Mouse (Mus musculus) lung, postnatal 0 days (tissue): ENCODE data around the gene Tnfrsf22. TPM values are rescaled to one million over a fixed set of nuclear protein-coding genes. Genes with fewer than 3 reads are reported as not detected.
"Not testable (repeated sequence)": the region's sequence is repeated elsewhere in the genome, so short reads cannot be mapped to it uniquely, and the experiment has no call there.

Experiments used
- ATAC-seq: fragments of 200-750 bp; cut with Nextera tagmentation; 2 replicates; pipeline ENCODE4 v1.8.0; 2017; ENCODE audit warnings: moderate library complexity
- DNase-seq: peaks from one replicate; pipeline ENCODE4 v3.0.0-alpha.2; 2016; ENCODE audit warnings: low spot score
- H3K27ac ChIP-seq: fragments of 300-500 bp; sonication (generic); 2 replicates; pipeline ENCODE4 v1.5.1; 2014; ENCODE audit warnings: antibody characterized with exemption, mild to moderate bottlenecking, low read length, mixed read lengths
- H3K27me3 ChIP-seq: fragments of 300-500 bp; sonication (generic); replicated peaks from 2 replicates; pipeline ENCODE4 v1.6.1; 2014; ENCODE audit warnings: low read length, mixed read lengths; ENCODE audit not compliant: insufficient read depth
- H3K36me3 ChIP-seq: fragments of 300-500 bp; sonication (generic); 2 replicates; pipeline ENCODE4 v1.6.1; 2014; ENCODE audit warnings: low read length, mixed read lengths; ENCODE audit not compliant: insufficient read depth
- H3K4me1 ChIP-seq: fragments of 300-500 bp; sonication (generic); 2 replicates; pipeline ENCODE4 v1.6.1; 2014; ENCODE audit warnings: antibody characterized with exemption, low read depth, low read length, mixed read lengths; ENCODE audit not compliant: insufficient read depth
- H3K4me2 ChIP-seq: fragments of 300-500 bp; sonication (generic); replicated peaks from 2 replicates; pipeline ENCODE4 v1.6.1; 2014; ENCODE audit warnings: low read depth, mild to moderate bottlenecking, low read length, moderate library complexity, mixed read lengths
- H3K4me3 ChIP-seq: fragments of 300-500 bp; sonication (generic); 2 replicates; pipeline ENCODE4 v1.5.1; 2014; ENCODE audit warnings: low read depth, low read length
- H3K9ac ChIP-seq: fragments of 300-500 bp; sonication (generic); replicated peaks from 2 replicates; pipeline ENCODE4 v1.6.1; 2014; ENCODE audit warnings: low read depth, mild to moderate bottlenecking
- H3K9me3 ChIP-seq: fragments of 300-500 bp; sonication (generic); 2 replicates; pipeline ENCODE4 v1.6.1; 2016; ENCODE audit warnings: low read length, mixed read lengths
- CTCF ChIP-seq: IDR thresholded peaks from 2 replicates; pipeline ENCODE4 v1.5.1; 2016; ENCODE audit warnings: antibody characterized with exemption, mild to moderate bottlenecking
- EP300 ChIP-seq: IDR thresholded peaks from 2 replicates; pipeline ENCODE4 v1.6.1; 2016; ENCODE audit warnings: antibody characterized with exemption, mild to moderate bottlenecking, control low read depth
- WGBS: fragments of 180-500 bp; shearing (Covaris S2); extraction: QIAGEN DNeasy Blood & Tissue Kit; methylation state at CpG from one replicate; pipeline ENCODE4 v1.1.7; 2014; 5-methylcytosine and 5-hydroxymethylcytosine counted together
- polyA plus RNA-seq: library from polyadenylated mRNA; unstranded; fragments of >200 nt; fragmentation: Nextera tagmentation; extraction: Ambion mirVana; gene quantifications from 2 replicates; pipeline ENCODE4 v1.2.1, GENCODE M21; 2015

The Tnfrsf22 gene
- polyA plus RNA-seq, 1 experiment from 2014 or later, result 4.6 TPM

GRCm38 (mm10) chr7:143689946-143690345 is 40.5 kb upstream of the Tnfrsf22 start:
- no peaks in the 10 kb centered on the region for H3K9me3 ChIP-seq
- H3K4me2 ChIP-seq, result no peak overlapping the region
- ATAC-seq (no peak), DNase-seq (no peak)
- TF ChIP-seq CTCF, result no peak
- TF ChIP-seq EP300, result no peak
- H3K4me1 ChIP-seq, result no peaks in the 10 kb centered on the region
- H3K4me3 ChIP-seq, result no peak overlapping the region
- H3K27ac ChIP-seq, result no peak overlapping the region
- peaks cover 57% of the 10 kb centered on the region for H3K36me3 ChIP-seq
- H3K27me3 ChIP-seq, result no peaks in the 10 kb centered on the region
- 49% methylated on average over 4 of the region's 4 CpGs for WGBS
- no peak overlapping the region for H3K9ac ChIP-seq

DNA sequence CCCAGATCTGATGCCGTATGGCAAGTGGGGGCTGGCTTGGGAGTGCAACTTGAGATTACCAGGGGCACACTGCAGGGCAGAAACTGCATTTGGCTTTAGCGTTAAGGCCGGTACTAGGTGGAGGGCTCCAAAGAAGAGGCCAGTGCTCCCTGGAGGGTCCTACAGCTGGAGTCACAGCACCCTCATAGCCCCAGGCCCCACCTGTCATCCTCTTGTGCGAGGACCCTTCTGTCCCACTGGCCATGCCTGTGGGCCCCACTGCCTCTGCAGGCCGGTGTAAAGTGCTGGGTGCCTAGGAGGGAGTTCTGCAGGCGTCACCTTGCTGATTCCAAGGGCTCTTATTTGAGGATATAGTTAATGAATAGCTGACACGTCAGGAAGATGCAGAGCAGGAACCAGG is 40.0 kb upstream of the Tnfrsf22 start:
- no peak overlapping the region for H3K4me3 ChIP-seq
- DNase-seq (no peak), ATAC-seq (no peak)
- 80% methylated on average over 7 of the region's 7 CpGs for WGBS
- H3K4me2 ChIP-seq, result no peak overlapping the region
- TF ChIP-seq CTCF, result no peak
- no peak for TF ChIP-seq EP300
- H3K27me3 ChIP-seq, result no peaks in the 10 kb centered on the region
- H3K4me1 ChIP-seq, result no peaks in the 10 kb centered on the region
- H3K9me3 ChIP-seq, result no peaks in the 10 kb centered on the region
- H3K27ac ChIP-seq, result no peak overlapping the region
- peaks cover 53% of the 10 kb centered on the region for H3K36me3 ChIP-seq
- H3K9ac ChIP-seq, result no peak overlapping the region

GRCm38 (mm10) chr7:143686676-143687075 is 37.2 kb upstream of the Tnfrsf22 start:
- not testable (repeated sequence) for H3K4me2 ChIP-seq, H3K9ac ChIP-seq, DNase-seq, H3K4me3 ChIP-seq, H3K27me3 ChIP-seq, H3K27ac ChIP-seq, ATAC-seq, H3K9me3 ChIP-seq, H3K4me1 ChIP-seq
- WGBS, result 72% methylated on average over 3 of the region's 3 CpGs
- H3K36me3 ChIP-seq, result peaks cover 29% of the 10 kb centered on the region; the same call in 1 of the 2 replicates

DNA sequence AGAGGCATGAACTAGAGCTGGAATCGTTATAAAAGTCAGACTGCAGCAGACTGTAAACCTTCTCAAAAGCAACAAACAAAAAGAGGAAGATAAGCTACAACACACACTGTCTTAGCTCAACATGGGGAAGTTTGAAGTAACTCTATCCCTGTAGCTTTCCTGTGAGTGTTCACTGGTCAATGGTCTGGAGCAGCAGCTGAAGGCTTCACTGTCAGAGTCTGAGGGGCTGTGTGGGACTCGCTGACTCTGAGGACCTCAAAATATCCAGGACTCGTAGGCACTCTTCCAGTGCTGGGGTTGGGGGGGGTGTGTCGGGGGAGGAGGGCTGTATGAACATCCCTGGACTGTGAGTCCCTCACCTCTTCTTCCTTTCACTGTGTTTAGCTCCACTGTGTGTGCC is 36.7 kb upstream of the Tnfrsf22 start:
- not testable (repeated sequence) for H3K27ac ChIP-seq, ATAC-seq, DNase-seq, H3K4me2 ChIP-seq, H3K9me3 ChIP-seq, H3K4me1 ChIP-seq, H3K27me3 ChIP-seq, H3K9ac ChIP-seq, H3K4me3 ChIP-seq
- 26% methylated on average over 3 of the region's 4 CpGs for WGBS
- peaks cover 24% of the 10 kb centered on the region; the same call in 1 of the 2 replicates for H3K36me3 ChIP-seq

- H3K9ac ChIP-seq, result 0 out of 2 replicates have a peak within 1 kb of the TSS, but pooled peaks have one; percentile 6
- peak; percentile 97 for ATAC-seq
- H3K27ac ChIP-seq, result no peak within 1 kb of the TSS
- H3K36me3 ChIP-seq, result peaks cover 21% of the 10 kb centered on the region; the same call in 1 of the 2 replicates
- DNase-seq, result peak; percentile 97
- no peaks in the 10 kb centered on the region for H3K9me3 ChIP-seq
- H3K4me2 ChIP-seq, result peak within 1 kb of the TSS; percentile 78
- peak within 1 kb of the TSS; percentile 39 for H3K4me3 ChIP-seq
- 4% methylated on average over 35 of the region's 35 CpGs for whole genome bisulfite sequencing
- H3K27me3 ChIP-seq, result no peaks in the 10 kb centered on the region
- H3K4me1 ChIP-seq, result no peaks in the 10 kb centered on the region
- no peak for TF ChIP-seq EP300
- no peak for TF ChIP-seq CTCF
Measured at GRCm38 (mm10) chr7:143685359-143686067, 36.1 kb upstream of the Tnfrsf22 start, which contains the start of gene Tnfrsf23. TSS of gene Tnfrsf23 (minus strand) at chr7:143685872.

DNA sequence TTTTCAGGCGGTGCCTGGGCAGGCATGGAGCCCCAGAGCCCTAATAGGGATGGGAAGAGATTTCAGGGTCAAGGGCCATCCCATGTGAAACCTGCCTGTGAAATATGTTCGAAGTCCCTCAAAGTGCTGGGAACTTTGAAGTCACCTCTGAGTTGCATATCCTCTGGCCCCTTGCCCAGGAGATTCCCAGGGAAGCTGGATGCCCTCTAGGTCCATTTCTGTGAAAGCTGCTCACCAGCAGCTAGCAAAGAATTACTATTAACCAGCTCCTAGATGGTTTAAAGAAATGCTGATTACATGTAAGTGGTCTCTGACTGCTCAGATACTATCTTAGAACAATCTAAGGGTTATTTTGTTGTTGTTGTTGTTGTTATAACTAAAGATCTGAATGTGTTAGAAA is 35.1 kb upstream of the Tnfrsf22 start:
- not testable (repeated sequence) for ATAC-seq, H3K4me1 ChIP-seq, H3K9me3 ChIP-seq, H3K4me2 ChIP-seq, H3K9ac ChIP-seq, H3K27ac ChIP-seq, H3K27me3 ChIP-seq, H3K4me3 ChIP-seq, DNase-seq
- H3K36me3 ChIP-seq, result 0 out of 2 replicates have a peak, but pooled peaks cover 19% of the 10 kb centered on the region
- WGBS, result 76% methylated on average over 1 of the region's 2 CpGs
